Mouse (Mus musculus) hindbrain, embryonic 16.5 days (tissue): ENCODE data around the gene Kpna6. TPM values are rescaled to one million over a fixed set of nuclear protein-coding genes. Genes with fewer than 3 reads are reported as not detected.

Source experiments
- ATAC-seq: fragments of 200-750 bp; cut with Nextera tagmentation; 2 replicates; pipeline ENCODE4 v1.8.0; 2017; ENCODE audit warnings: moderate TSS enrichment, moderate library complexity
- H3K27ac ChIP-seq: fragments of 300-500 bp; sonication (generic); 2 replicates; pipeline ENCODE4 v1.5.1; 2014; ENCODE audit warnings: low read depth, mild to moderate bottlenecking, control low read depth, low read length, moderate library complexity
- H3K27me3 ChIP-seq: fragments of 300-500 bp; sonication (generic); replicated peaks from 2 replicates; pipeline ENCODE4 v1.6.1; 2014; ENCODE audit warnings: low read length; ENCODE audit not compliant: control insufficient read depth, insufficient read depth
- H3K36me3 ChIP-seq: fragments of 300-500 bp; sonication (generic); 2 replicates; pipeline ENCODE4 v1.6.1; 2014; ENCODE audit warnings: mild to moderate bottlenecking, low read length, moderate library complexity, mixed read lengths; ENCODE audit not compliant: control insufficient read depth, insufficient read depth
- H3K4me1 ChIP-seq: fragments of 300-500 bp; sonication (generic); 2 replicates; pipeline ENCODE4 v1.6.1; 2014; ENCODE audit warnings: low read depth, low read length; ENCODE audit not compliant: control insufficient read depth, insufficient read depth
- H3K4me2 ChIP-seq: fragments of 300-500 bp; sonication (generic); 2 replicates; pipeline ENCODE4 v1.6.1; 2014; ENCODE audit warnings: mild to moderate bottlenecking, low read length, control low read depth, moderate library complexity
- H3K4me3 ChIP-seq: fragments of 300-500 bp; sonication (generic); 2 replicates; pipeline ENCODE4 v1.5.1; 2014; ENCODE audit warnings: mild to moderate bottlenecking, low read length, control low read depth, moderate library complexity
- H3K9ac ChIP-seq: fragments of 300-500 bp; sonication (generic); 2 replicates; pipeline ENCODE4 v1.6.1; 2014; ENCODE audit warnings: low read depth, mild to moderate bottlenecking, control low read depth, low read length, moderate library complexity
- H3K9me3 ChIP-seq: fragments of 300-500 bp; sonication (generic); 2 replicates; pipeline ENCODE4 v1.6.1; 2014; ENCODE audit warnings: mild to moderate bottlenecking, low read length, moderate library complexity; ENCODE audit not compliant: control insufficient read depth
- WGBS: fragments of 180-500 bp; shearing (Covaris S2); extraction: QIAGEN DNeasy Blood & Tissue Kit; methylation state at CpG from one replicate; pipeline ENCODE4 v1.1.7; 2014; 5-methylcytosine and 5-hydroxymethylcytosine counted together
- polyA plus RNA-seq: library from polyadenylated mRNA; unstranded; fragments of >200 nt; fragmentation: Nextera tagmentation; extraction: Ambion mirVana; gene quantifications from 2 replicates; pipeline ENCODE4 v1.2.1, GENCODE M21; 2015

Kpna6 gene
- polyA plus RNA-seq, 1 experiment from 2014 or later: 18.2 TPM

DNA sequence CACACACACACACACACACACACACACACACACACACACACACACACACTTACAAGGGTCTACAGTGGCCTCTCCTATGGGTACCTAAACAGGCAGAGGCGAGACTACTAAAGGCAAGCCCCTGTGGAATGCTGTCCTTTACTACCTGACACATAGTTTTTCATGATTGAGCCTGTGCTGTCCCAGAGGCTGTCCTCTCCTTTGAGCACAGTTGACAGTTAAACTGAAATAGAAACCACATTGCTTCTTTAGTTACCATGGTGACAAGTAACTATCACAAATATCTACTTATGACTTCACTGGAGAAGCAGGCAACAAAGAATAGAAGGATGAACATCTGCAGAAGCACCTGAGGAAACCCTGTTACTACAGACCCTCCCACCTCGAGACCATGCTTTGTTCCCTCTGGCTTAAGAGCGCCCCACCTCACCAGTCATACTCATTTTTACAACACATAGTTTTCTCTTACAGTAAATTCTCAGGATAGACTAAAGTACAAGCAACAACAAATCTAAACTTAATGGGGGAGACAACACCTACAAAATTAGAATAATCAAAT lies 10.2 kb downstream of the Kpna6 start:
- H3K27me3 ChIP-seq: no peaks in the 10 kb centered on the region
- H3K9me3 ChIP-seq: no peaks in the 10 kb centered on the region
- no peak for ATAC-seq
- H3K4me2 ChIP-seq: no peak overlapping the region
- no peak overlapping the region for H3K27ac ChIP-seq
- H3K4me1 ChIP-seq: no peaks in the 10 kb centered on the region
- no peak overlapping the region for H3K9ac ChIP-seq
- H3K36me3 ChIP-seq: peaks cover 7% of the 10 kb centered on the region
- WGBS: 92% methylated on average over 3 of the region's 3 CpGs
- H3K4me3 ChIP-seq: no peak overlapping the region

DNA sequence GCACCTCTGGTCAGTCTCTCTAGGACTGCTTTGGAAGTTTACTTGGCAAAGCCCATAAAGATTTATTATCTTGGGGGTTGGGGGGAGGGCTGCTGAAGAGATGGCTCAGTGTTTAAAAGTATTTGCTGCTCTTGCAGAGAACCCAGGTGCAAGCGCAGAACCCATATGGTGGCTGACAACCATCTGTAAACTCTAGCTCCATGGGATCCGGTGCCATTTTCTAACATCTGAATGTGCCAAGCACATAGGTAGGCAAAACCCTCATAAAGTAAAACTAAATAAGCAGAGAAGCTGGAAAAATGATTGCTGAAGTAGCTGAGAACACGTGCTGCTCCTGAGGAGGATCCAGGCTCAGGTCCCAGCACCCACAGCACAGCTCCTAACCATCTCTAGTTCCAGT lies 11.0 kb downstream of the Kpna6 start:
- 91% methylated on average over 3 of the region's 3 CpGs for WGBS
- no peak overlapping the region for H3K27ac ChIP-seq
- no peak overlapping the region for H3K4me3 ChIP-seq
- H3K9ac ChIP-seq: no peak overlapping the region
- no peak overlapping the region for H3K4me2 ChIP-seq
- H3K36me3 ChIP-seq: peaks cover 10% of the 10 kb centered on the region
- H3K4me1 ChIP-seq: no peaks in the 10 kb centered on the region
- ATAC-seq: no peak
- no peaks in the 10 kb centered on the region for H3K9me3 ChIP-seq
- no peaks in the 10 kb centered on the region for H3K27me3 ChIP-seq

DNA sequence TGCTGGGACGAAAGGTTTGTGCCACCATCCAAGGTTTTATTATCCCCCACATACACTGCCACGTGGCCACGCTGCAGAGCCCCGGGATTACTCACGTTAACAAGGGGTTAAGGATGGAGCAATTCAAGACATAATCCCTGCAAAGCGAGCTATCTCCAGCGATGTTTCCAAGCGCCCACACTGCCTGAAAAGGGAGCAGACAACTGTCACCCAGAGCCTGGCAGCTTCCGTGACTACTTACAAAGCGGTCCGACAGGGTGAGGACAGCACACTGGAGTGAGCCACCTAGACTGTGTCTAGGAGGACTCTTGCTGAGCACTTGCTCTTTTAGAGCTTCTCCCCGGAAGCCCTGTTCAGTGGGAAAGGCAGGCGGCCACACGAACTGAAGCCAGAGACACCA lies 17.8 kb downstream of the Kpna6 start:
- no peak overlapping the region for H3K27ac ChIP-seq
- no peaks in the 10 kb centered on the region for H3K9me3 ChIP-seq
- H3K36me3 ChIP-seq: peaks cover 50% of the 10 kb centered on the region
- no peak overlapping the region for H3K9ac ChIP-seq
- no peaks in the 10 kb centered on the region for H3K27me3 ChIP-seq
- H3K4me1 ChIP-seq: no peaks in the 10 kb centered on the region
- H3K4me2 ChIP-seq: no peak overlapping the region
- ATAC-seq: no peak
- 94% methylated on average over 14 of the region's 14 CpGs for WGBS
- H3K4me3 ChIP-seq: no peak overlapping the region

DNA sequence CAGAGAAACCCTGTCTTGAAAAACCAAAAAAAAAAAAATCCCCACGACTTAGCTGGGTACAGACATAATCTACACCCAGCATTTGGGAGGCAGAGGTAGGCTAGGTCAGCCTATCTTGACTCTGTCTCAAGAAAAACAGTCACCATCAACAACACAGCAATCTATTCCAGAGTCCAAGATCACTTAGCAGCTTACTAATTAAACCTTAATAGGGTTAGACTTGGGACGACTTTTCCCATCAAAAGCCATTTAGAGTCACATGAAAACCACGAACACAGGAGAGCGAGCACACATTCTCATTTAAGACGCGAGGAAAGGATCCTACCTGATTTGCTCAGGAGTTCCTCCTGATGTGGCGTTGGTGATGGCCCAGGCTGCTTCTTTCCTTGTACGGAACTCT lies 22.2 kb downstream of the Kpna6 start:
- no peaks in the 10 kb centered on the region for H3K4me1 ChIP-seq
- H3K9ac ChIP-seq: no peak overlapping the region
- H3K9me3 ChIP-seq: no peaks in the 10 kb centered on the region
- peaks cover 60% of the 10 kb centered on the region for H3K36me3 ChIP-seq
- WGBS: 96% methylated on average over 8 of the region's 8 CpGs
- ATAC-seq: no peak
- H3K27ac ChIP-seq: no peak overlapping the region
- H3K4me3 ChIP-seq: no peak overlapping the region
- H3K4me2 ChIP-seq: no peak overlapping the region
- H3K27me3 ChIP-seq: no peaks in the 10 kb centered on the region

DNA sequence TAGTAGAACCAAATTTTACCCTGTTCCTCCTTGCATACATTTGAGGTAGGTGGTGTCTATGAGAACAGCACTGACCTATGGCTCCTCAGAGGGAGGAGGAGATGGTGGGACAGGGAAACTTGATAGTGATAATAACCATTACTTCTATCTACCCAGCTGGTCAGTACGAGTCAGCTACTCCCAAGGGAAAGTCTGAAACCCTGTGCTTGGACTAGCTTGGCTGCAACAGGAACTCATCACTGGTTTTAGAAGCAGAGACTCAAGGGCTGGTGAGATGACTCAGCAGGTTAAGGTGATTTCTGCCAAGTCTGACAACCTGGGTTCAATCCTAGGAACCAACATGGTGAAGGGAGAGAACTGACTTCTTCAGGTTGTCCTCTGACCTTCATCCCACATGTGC lies 23.9 kb downstream of the Kpna6 start:
- Histone ChIP-seq H3K27me3 (no peaks in the 10 kb centered on the region), H3K36me3 (peaks cover 44% of the 10 kb centered on the region), H3K27ac (no peak overlapping the region), H3K4me2 (no peak overlapping the region), H3K4me1 (no peaks in the 10 kb centered on the region), H3K9ac (no peak overlapping the region), H3K9me3 (no peaks in the 10 kb centered on the region), H3K4me3 (no peak overlapping the region)
- 90% methylated on average over 1 of the region's 1 CpGs for WGBS
- no peak for ATAC-seq

DNA sequence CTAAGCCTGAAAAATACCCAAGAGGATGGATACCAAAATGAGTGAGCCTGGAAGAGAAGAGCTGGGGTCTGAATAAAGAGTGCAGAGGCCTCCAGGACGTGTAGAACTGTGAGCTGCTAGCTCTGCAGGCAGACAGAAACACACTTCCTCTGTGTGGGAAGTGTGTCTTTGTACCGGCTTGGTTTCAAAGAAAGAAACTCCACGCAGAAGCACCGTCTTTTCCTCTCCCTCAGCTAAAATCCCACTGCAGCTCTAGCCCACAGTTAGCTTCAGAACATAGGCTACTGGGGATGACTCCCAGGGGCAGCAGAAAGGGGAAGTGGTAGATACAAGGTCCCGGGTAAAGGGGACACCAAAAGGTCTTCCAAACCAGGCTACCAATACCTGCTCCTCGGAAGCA lies 27.4 kb downstream of the Kpna6 start:
- H3K9ac ChIP-seq: no peak overlapping the region

DNA sequence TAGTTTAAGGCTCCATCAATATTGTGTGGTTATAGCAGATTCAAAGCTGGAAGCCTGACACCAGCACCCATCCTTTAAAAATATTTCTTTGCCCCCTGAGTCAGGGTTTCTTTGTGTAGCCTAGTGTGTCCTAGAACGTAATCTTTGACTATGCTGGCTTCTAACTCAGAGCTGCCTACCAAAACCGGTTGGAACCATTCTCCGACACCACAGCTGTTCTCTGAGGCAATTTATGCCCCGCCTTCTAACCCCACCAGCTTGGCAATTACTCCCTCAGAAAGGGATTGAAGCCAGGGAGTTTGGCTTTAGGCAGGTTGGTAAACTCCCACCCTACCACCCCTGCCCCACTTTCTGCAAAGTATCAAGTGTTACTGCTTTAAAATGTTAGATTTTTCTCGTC lies 30.8 kb downstream of the Kpna6 start:
- H3K9ac ChIP-seq: no peak overlapping the region
- ATAC-seq: no peak
- H3K4me2 ChIP-seq: peak overlapping the region; percentile 46; the same call in 1 of the 2 replicates

More for the DNA sequence above, 27.4 kb downstream of the Kpna6 start:
- Histone ChIP-seq H3K27me3 (no peaks in the 10 kb centered on the region), H3K4me2 (no peak overlapping the region), H3K27ac (no peak overlapping the region), H3K9me3 (no peaks in the 10 kb centered on the region), H3K4me1 (peaks cover 3% of the 10 kb centered on the region), H3K4me3 (no peak overlapping the region), H3K36me3 (peaks cover 25% of the 10 kb centered on the region)
- 88% methylated on average over 6 of the region's 6 CpGs for WGBS
- ATAC-seq: no peak

DNA sequence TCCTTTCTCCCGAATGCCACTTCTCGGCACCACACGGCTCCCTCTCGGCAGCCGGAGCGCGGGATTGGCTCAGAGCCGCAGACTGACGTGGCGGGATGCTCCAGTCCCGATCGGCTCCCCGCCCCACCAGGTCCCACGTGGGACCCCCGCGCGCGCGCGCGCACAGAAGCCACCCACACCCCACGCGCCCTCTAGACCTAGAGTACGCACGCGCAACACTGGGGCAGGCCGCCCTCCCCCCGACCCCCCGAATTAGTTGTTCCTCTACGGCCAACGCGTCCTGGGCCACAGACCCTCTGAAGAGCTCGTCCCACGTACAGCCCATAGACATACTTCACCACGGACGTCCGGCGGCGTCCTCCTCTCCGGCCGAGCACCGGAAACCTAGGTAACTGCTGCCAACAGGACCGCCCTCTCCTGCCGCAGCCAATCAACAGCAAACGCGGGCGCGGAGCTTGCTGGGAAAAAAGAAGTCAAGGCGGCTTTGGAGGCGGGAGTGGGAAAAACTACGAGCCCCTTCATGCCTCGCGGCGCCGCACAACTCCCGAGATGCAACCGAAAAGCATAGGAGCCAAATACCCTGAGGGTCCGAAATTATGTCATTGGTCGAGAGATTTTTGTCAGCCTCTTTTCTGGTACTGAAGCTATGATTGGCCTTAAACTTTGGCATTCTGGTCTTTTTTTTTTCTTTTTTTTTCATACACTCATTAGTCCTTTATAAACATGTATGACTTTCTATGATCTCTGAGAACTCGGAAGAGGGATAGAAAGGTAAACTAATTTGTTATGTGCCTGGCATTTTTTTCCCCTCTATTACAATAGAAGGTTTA lies 31.7 kb downstream of the Kpna6 start, which contains the start of gene Txlna:
Gene Txlna (minus strand): TSS at position 428 of the 830 bp plus-strand sequence.
- H3K27ac ChIP-seq: peak within 1 kb of the TSS; percentile 97
- H3K36me3 ChIP-seq: peaks cover 19% of the 10 kb centered on the region
- ATAC-seq: peak; percentile 96
- under 1% methylated on average over 42 of the region's 60 CpGs for WGBS
- H3K27me3 ChIP-seq: no peaks in the 10 kb centered on the region
- H3K9ac ChIP-seq: peak within 1 kb of the TSS; percentile 78
- peaks cover 22% of the 10 kb centered on the region for H3K4me1 ChIP-seq
- peak within 1 kb of the TSS; percentile 93 for H3K4me2 ChIP-seq
- peak within 1 kb of the TSS; percentile 69 for H3K4me3 ChIP-seq
- no peaks in the 10 kb centered on the region for H3K9me3 ChIP-seq

More for the DNA sequence above, 30.8 kb downstream of the Kpna6 start:
- Histone ChIP-seq H3K36me3 (peaks cover 10% of the 10 kb centered on the region), H3K4me1 (peaks cover 22% of the 10 kb centered on the region), H3K27me3 (no peaks in the 10 kb centered on the region), H3K9me3 (no peaks in the 10 kb centered on the region), H3K4me3 (no peak overlapping the region), H3K27ac (no peak overlapping the region)
- WGBS: 42% methylated on average over 5 of the region's 5 CpGs

DNA sequence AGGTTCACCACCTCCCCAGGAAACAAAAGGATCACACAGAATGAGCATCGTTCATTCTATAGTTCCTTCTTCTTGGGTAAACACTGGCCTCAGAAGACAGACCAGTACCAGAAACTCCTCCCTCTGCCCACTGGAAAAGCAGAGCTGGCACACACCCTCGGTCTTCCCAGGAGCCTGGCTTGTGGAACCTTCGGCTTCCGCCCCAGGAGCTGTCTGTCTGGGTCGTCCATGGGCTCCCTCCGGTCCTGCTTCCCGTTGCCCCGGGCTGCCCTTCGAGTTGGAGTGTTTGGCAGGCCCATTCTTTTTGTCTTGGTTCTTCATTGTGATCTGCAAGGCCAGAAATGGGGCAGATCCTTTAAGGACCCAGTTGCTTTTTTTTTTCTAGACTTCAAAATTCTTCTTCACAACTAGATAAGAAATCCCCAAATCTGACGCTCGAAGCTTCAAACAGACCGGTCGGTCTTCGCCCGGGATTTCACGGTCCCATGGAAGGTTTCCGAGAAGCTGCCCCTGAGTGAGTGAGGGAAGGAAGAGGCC lies 32.4 kb downstream of the Kpna6 start:
- ATAC-seq: no peak
- 2% methylated on average over 17 of the region's 17 CpGs for WGBS

More for the DNA sequence above, 32.4 kb downstream of the Kpna6 start:
- Histone ChIP-seq H3K36me3 (peaks cover 22% of the 10 kb centered on the region), H3K9me3 (no peaks in the 10 kb centered on the region), H3K4me2 (peak overlapping the region; percentile 93), H3K4me3 (peak overlapping the region; percentile 69), H3K4me1 (peaks cover 22% of the 10 kb centered on the region), H3K9ac (peak overlapping the region; percentile 78), H3K27ac (peak overlapping the region; percentile 97), H3K27me3 (no peaks in the 10 kb centered on the region)
